Mouse (Mus musculus): ENCODE data around the gene Fryl.

Gene Fryl

GRCm38 (mm10) chr5:73255321-73256251, 833 bp downstream of the Fryl start:
- DNase-seq (ENCODE audit: low read depth): peak; percentile 67

GRCm38 (mm10) chr5:73254660-73255059, 1.8 kb downstream of the Fryl start:
- peak; percentile 62 for DNase-seq (ENCODE audit: low read depth)

- DNase-seq (ENCODE audit: low read depth): no peak
Measured at GRCm38 (mm10) chr5:73252739-73253138, 3.7 kb downstream of the Fryl start.

- DNase-seq (ENCODE audit: low read depth): no peak
Measured at GRCm38 (mm10) chr5:73249341-73249740, 7.1 kb downstream of the Fryl start.

- DNase-seq (ENCODE audit: low read depth): no peak
Measured at GRCm38 (mm10) chr5:73248211-73248610, 8.2 kb downstream of the Fryl start.

GRCm38 (mm10) chr5:73246414-73246813, 10.0 kb downstream of the Fryl start:
- no peak for DNase-seq (ENCODE audit: low read depth)

- no peak for DNase-seq (ENCODE audit: low read depth)
Measured at GRCm38 (mm10) chr5:73244403-73244802, 12.0 kb downstream of the Fryl start.

GRCm38 (mm10) chr5:73241966-73242365, 14.5 kb downstream of the Fryl start:
- DNase-seq (ENCODE audit: low read depth): no peak

- peak; percentile 45 for DNase-seq (ENCODE audit: low read depth)
Measured at GRCm38 (mm10) chr5:73241332-73241731, 15.1 kb downstream of the Fryl start.

GRCm38 (mm10) chr5:73240391-73240790, 16.0 kb downstream of the Fryl start:
- no peak for DNase-seq (ENCODE audit: low read depth)

- DNase-seq (ENCODE audit: low read depth): peak; percentile 35
Measured at GRCm38 (mm10) chr5:73236894-73237334, 19.5 kb downstream of the Fryl start.

- DNase-seq (ENCODE audit: low read depth): no peak
Measured at GRCm38 (mm10) chr5:73235201-73235600, 21.2 kb downstream of the Fryl start.

GRCm38 (mm10) chr5:73233018-73233881, 23.2 kb downstream of the Fryl start:
- no peak for DNase-seq (ENCODE audit: low read depth)

GRCm38 (mm10) chr5:73232267-73232666, 24.2 kb downstream of the Fryl start:
- no peak for DNase-seq (ENCODE audit: low read depth)

- no peak for DNase-seq (ENCODE audit: low read depth)
Measured at GRCm38 (mm10) chr5:73231835-73232234, 24.6 kb downstream of the Fryl start.

GRCm38 (mm10) chr5:73230171-73230570, 26.2 kb downstream of the Fryl start:
- no peak for DNase-seq (ENCODE audit: low read depth)

- no peak for DNase-seq (ENCODE audit: low read depth)
Measured at GRCm38 (mm10) chr5:73229467-73229866, 27.0 kb downstream of the Fryl start.

GRCm38 (mm10) chr5:73228291-73229049, 27.9 kb downstream of the Fryl start:
- DNase-seq (ENCODE audit: low read depth): no peak

GRCm38 (mm10) chr5:73227518-73228101, 28.8 kb downstream of the Fryl start:
- no peak for DNase-seq (ENCODE audit: low read depth)

GRCm38 (mm10) chr5:73223065-73223464, 33.4 kb downstream of the Fryl start:
- no peak for DNase-seq (ENCODE audit: low read depth)

GRCm38 (mm10) chr5:73222397-73222796, 34.0 kb downstream of the Fryl start:
- DNase-seq (ENCODE audit: low read depth): no peak

- DNase-seq (ENCODE audit: low read depth): no peak
Measured at GRCm38 (mm10) chr5:73221826-73222225, 34.6 kb downstream of the Fryl start.

All from naive thymus-derived CD4-positive, alpha-beta T cell, adult 2 months (primary cell).